Mouse (Mus musculus): ENCODE results near the gene Atf1. TPM values are rescaled to one million over a fixed set of nuclear protein-coding genes. Genes with fewer than 3 reads are reported as not detected.
A peak's percentile ranks its signal among the peaks of the same experiment; 100 is the strongest.
"Not testable (repeated sequence)": the region's sequence is repeated elsewhere in the genome, so short reads cannot be mapped to it uniquely, and the experiment has no call there.

Gene Atf1
- polyA plus RNA-seq, 1 experiment from 2014 or later: 13.2 TPM

GRCm38 (mm10) chr15:100290858-100291257, 63.2 kb downstream of the Atf1 start:
- Histone ChIP-seq H3K4me3 (replicated peaks; ENCODE audit: low read length) (no peak overlapping the region), H3K4me1 (replicated peaks; ENCODE audit: control insufficient read depth, insufficient read depth, low read length) (no peaks in the 10 kb centered on the region), H3K36me3 (replicated peaks; ENCODE audit: control insufficient read depth, insufficient read depth) (no peaks in the 10 kb centered on the region), H3K9me3 (ENCODE audit: control insufficient read depth, low read length) (no peaks in the 10 kb centered on the region), H3K4me2 (replicated peaks) (no peak overlapping the region), H3K9ac (no peak overlapping the region), H3K27me3 (ENCODE audit: control insufficient read depth, insufficient read depth, low read length) (no peaks in the 10 kb centered on the region), H3K27ac (no peak overlapping the region)
- WGBS: 63% methylated on average over 5 of the region's 5 CpGs
- no peak for DNase-seq (ENCODE audit: low spot score)
- ATAC-seq (ENCODE audit: low FRiP score): no peak

GRCm38 (mm10) chr15:100292326-100292725, 64.7 kb downstream of the Atf1 start:
- no peak overlapping the region for H3K4me3 ChIP-seq (replicated peaks; ENCODE audit: low read length)
- no peak overlapping the region for H3K27ac ChIP-seq
- no peak overlapping the region for H3K4me2 ChIP-seq (replicated peaks)
- ATAC-seq (ENCODE audit: low FRiP score) (no peak), DNase-seq (ENCODE audit: low spot score) (no peak)
- no peak overlapping the region for H3K9ac ChIP-seq
- H3K36me3 ChIP-seq (replicated peaks; ENCODE audit: control insufficient read depth, insufficient read depth): no peaks in the 10 kb centered on the region
- 60% methylated on average over 7 of the region's 7 CpGs for WGBS
- H3K27me3 ChIP-seq (ENCODE audit: control insufficient read depth, insufficient read depth, low read length): no peaks in the 10 kb centered on the region
- H3K9me3 ChIP-seq (ENCODE audit: control insufficient read depth, low read length): no peaks in the 10 kb centered on the region
- H3K4me1 ChIP-seq (replicated peaks; ENCODE audit: control insufficient read depth, insufficient read depth, low read length): no peaks in the 10 kb centered on the region

GRCm38 (mm10) chr15:100297856-100298255, 70.2 kb downstream of the Atf1 start:
- no peaks in the 10 kb centered on the region for H3K9me3 ChIP-seq (ENCODE audit: control insufficient read depth, low read length)
- no peak overlapping the region for H3K4me2 ChIP-seq (replicated peaks)
- no peaks in the 10 kb centered on the region for H3K4me1 ChIP-seq (replicated peaks; ENCODE audit: control insufficient read depth, insufficient read depth, low read length)
- H3K4me3 ChIP-seq (replicated peaks; ENCODE audit: low read length): no peak overlapping the region
- no peak for DNase-seq (ENCODE audit: low spot score)
- H3K36me3 ChIP-seq (replicated peaks; ENCODE audit: control insufficient read depth, insufficient read depth): no peaks in the 10 kb centered on the region
- no peak overlapping the region for H3K27ac ChIP-seq
- no peak overlapping the region for H3K9ac ChIP-seq
- ATAC-seq (ENCODE audit: low FRiP score): no peak
- no peaks in the 10 kb centered on the region for H3K27me3 ChIP-seq (ENCODE audit: control insufficient read depth, insufficient read depth, low read length)
- 95% methylated on average over 5 of the region's 5 CpGs for whole genome bisulfite sequencing

DNA sequence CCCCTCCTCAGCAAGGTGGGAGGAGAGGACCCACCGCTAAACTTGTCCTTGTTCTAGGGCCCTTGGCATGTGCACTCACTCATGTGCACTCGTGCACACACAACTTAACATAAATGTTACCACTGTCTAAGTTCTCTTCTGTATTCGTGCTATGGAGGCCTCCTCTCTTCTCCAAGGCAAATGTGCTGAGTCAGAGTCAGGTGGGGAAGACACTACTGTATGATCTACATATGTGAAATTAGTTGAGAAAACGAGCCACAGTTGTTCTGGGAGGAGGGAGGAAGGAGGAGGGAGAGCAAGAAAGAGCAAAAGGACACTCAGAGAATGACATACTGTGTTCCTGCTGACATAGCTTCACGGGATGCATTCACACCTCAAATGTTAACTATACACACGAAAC, 72.9 kb downstream of the Atf1 start:
- Histone ChIP-seq H3K9me3 (ENCODE audit: control insufficient read depth, low read length) (no peaks in the 10 kb centered on the region), H3K27ac (no peak overlapping the region), H3K4me2 (replicated peaks) (no peak overlapping the region), H3K4me3 (replicated peaks; ENCODE audit: low read length) (no peak overlapping the region), H3K27me3 (ENCODE audit: control insufficient read depth, insufficient read depth, low read length) (no peaks in the 10 kb centered on the region), H3K9ac (no peak overlapping the region), H3K36me3 (replicated peaks; ENCODE audit: control insufficient read depth, insufficient read depth) (no peaks in the 10 kb centered on the region), H3K4me1 (replicated peaks; ENCODE audit: control insufficient read depth, insufficient read depth, low read length) (peaks cover 4% of the 10 kb centered on the region; the same call in 1 of the 2 replicates)
- 86% methylated on average over 6 of the region's 6 CpGs for WGBS
- ATAC-seq (ENCODE audit: low FRiP score): no peak
- no peak for DNase-seq (ENCODE audit: low spot score)

- Histone ChIP-seq H3K27me3 (ENCODE audit: control insufficient read depth, insufficient read depth, low read length) (no peaks in the 10 kb centered on the region), H3K4me2 (replicated peaks) (no peak overlapping the region), H3K4me3 (replicated peaks; ENCODE audit: low read length) (no peak overlapping the region), H3K9ac (no peak overlapping the region), H3K36me3 (replicated peaks; ENCODE audit: control insufficient read depth, insufficient read depth) (no peaks in the 10 kb centered on the region), H3K4me1 (replicated peaks; ENCODE audit: control insufficient read depth, insufficient read depth, low read length) (peaks cover 5% of the 10 kb centered on the region; the same call in 1 of the 2 replicates), H3K9me3 (ENCODE audit: control insufficient read depth, low read length) (no peaks in the 10 kb centered on the region), H3K27ac (no peak overlapping the region)
- 59% methylated on average over 15 of the region's 15 CpGs for WGBS
- no peak for ATAC-seq (ENCODE audit: low FRiP score)
- no peak for DNase-seq (ENCODE audit: low spot score)
Measured at GRCm38 (mm10) chr15:100301556-100301955, 73.9 kb downstream of the Atf1 start.

GRCm38 (mm10) chr15:100303428-100304018, 75.9 kb downstream of the Atf1 start:
- 48% methylated on average over 8 of the region's 8 CpGs for WGBS
- Histone ChIP-seq H3K9ac (peak overlapping the region; percentile 83), H3K36me3 (replicated peaks; ENCODE audit: control insufficient read depth, insufficient read depth) (no peaks in the 10 kb centered on the region), H3K4me3 (replicated peaks; ENCODE audit: low read length) (peak overlapping the region; percentile 48), H3K4me2 (replicated peaks) (peak overlapping the region; percentile 82), H3K9me3 (ENCODE audit: control insufficient read depth, low read length) (no peaks in the 10 kb centered on the region), H3K27me3 (ENCODE audit: control insufficient read depth, insufficient read depth, low read length) (no peaks in the 10 kb centered on the region), H3K4me1 (replicated peaks; ENCODE audit: control insufficient read depth, insufficient read depth, low read length) (peaks cover 5% of the 10 kb centered on the region; the same call in 1 of the 2 replicates), H3K27ac (no peak overlapping the region)
- DNase-seq (ENCODE audit: low spot score) (peak; percentile 27), ATAC-seq (ENCODE audit: low FRiP score) (no peak)

DNA sequence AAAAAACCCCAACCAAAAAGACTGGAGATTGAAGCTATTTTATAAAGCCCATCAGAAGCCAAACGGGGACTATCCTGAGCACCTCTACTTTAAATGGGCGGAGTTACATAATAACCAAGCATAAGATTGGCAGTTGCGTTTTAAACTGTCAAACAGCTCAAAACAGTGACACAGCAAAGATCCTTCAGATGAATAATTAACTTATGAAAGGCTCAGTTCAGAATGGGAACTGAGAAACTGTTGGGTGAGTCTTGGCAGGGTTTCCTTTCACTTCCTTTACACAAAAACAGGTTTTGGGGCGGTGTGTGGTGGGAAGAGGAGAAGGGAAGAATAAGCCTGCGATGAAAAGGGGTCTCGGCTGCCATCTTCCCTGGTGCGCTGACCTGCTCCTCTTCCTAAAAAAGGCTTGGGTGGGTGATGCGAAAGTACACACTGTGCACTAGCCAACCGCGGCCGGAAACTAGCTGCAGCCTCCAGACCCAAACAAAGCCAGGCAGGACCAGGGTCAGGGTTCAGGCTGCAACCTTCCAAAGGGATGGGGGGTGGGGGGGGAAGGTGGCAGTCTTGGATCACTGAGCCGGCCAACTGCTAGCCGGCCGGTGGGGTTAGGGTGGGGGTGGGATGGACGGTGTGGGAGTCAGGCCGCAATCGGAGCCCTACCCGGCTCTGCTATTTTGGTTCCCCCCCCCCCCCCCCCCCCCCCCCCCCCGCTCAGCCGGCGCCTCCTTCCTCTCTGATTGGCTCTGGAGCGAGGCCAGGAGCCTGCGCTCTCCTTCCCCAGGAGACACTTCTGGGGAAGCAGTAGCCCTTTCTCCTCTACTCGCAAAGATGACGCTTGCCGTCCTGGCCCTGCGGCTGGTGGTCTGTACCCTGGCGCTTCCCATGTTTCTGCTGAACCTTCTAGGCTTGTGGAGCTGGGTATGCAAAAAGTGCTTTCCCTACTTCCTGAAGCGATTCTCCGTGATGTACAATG, 76.7 kb downstream of the Atf1 start, which contains the start of gene Mettl7a1:
Gene Mettl7a1, plus strand, starts transcription at position 122 of the 973 bp plus-strand sequence.
- peak; percentile 90 for ATAC-seq (ENCODE audit: low FRiP score)
- peak within 1 kb of the TSS; percentile 87 for H3K27ac ChIP-seq
- H3K4me3 ChIP-seq (replicated peaks; ENCODE audit: low read length): peak within 1 kb of the TSS; percentile 48

GRCm38 (mm10) chr15:100306201-100306600, 78.6 kb downstream of the Atf1 start:
- H3K27me3 ChIP-seq (ENCODE audit: control insufficient read depth, insufficient read depth, low read length): no peaks in the 10 kb centered on the region
- H3K9me3 ChIP-seq (ENCODE audit: control insufficient read depth, low read length): no peaks in the 10 kb centered on the region
- no peak overlapping the region for H3K4me3 ChIP-seq (replicated peaks; ENCODE audit: low read length)
- WGBS: 92% methylated on average over 2 of the region's 2 CpGs
- ATAC-seq (ENCODE audit: low FRiP score) (no peak), DNase-seq (ENCODE audit: low spot score) (no peak)
- no peak overlapping the region for H3K4me2 ChIP-seq (replicated peaks)
- H3K27ac ChIP-seq: no peak overlapping the region
- no peak overlapping the region for H3K9ac ChIP-seq
- peaks cover 5% of the 10 kb centered on the region; the same call in 1 of the 2 replicates for H3K4me1 ChIP-seq (replicated peaks; ENCODE audit: control insufficient read depth, insufficient read depth, low read length)
- no peaks in the 10 kb centered on the region for H3K36me3 ChIP-seq (replicated peaks; ENCODE audit: control insufficient read depth, insufficient read depth)

More for the DNA sequence above, 76.7 kb downstream of the Atf1 start, which contains the start of gene Mettl7a1:
- H3K36me3 ChIP-seq (replicated peaks; ENCODE audit: control insufficient read depth, insufficient read depth): no peaks in the 10 kb centered on the region
- WGBS: 1% methylated on average over 25 of the region's 30 CpGs
- no peaks in the 10 kb centered on the region for H3K9me3 ChIP-seq (ENCODE audit: control insufficient read depth, low read length)
- H3K27me3 ChIP-seq (ENCODE audit: control insufficient read depth, insufficient read depth, low read length): no peaks in the 10 kb centered on the region
- H3K4me2 ChIP-seq (replicated peaks): peak within 1 kb of the TSS; percentile 82
- peaks cover 5% of the 10 kb centered on the region; the same call in 1 of the 2 replicates for H3K4me1 ChIP-seq (replicated peaks; ENCODE audit: control insufficient read depth, insufficient read depth, low read length)
- peak; percentile 81 for DNase-seq (ENCODE audit: low spot score)
- peak within 1 kb of the TSS; percentile 83 for H3K9ac ChIP-seq

DNA sequence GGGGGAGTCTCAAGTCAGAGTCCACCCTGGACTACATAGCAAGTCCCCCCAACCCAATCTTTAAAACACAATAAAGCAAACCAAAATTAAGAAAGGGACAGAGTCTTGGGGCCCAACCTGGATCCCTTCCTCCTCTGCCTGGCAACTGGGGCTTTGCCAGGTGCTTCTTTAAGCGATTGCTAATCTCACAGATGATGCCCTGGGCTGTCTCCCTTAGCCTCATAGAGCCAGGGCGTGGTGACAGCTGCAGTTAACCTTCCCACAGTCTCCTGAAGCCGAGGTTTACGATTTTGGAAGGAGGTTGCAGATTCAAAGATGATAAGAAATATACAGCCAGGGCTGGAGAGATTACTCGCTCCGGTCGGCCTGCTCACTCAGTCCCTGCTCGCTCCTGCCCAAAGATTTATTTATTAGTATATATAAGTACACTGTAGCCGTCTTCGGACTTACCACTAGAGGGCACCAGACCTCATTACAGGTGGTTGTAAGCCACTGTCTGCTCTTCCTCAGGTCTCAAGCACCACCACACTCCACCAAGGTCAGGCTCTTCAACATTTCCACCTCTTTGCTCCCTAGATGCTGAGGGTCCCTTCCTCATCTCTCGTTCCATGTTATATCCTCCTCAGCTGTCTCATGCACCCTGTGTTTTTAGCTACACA, 79.9 kb downstream of the Atf1 start:
- 50% methylated on average over 10 of the region's 11 CpGs for WGBS
- H3K27ac ChIP-seq; H3K9ac ChIP-seq; H3K9me3 ChIP-seq (ENCODE audit: control insufficient read depth, low read length); H3K4me2 ChIP-seq (replicated peaks); H3K4me3 ChIP-seq (replicated peaks; ENCODE audit: low read length); H3K27me3 ChIP-seq (ENCODE audit: control insufficient read depth, insufficient read depth, low read length); ATAC-seq (ENCODE audit: low FRiP score); H3K4me1 ChIP-seq (replicated peaks; ENCODE audit: control insufficient read depth, insufficient read depth, low read length); H3K36me3 ChIP-seq (replicated peaks; ENCODE audit: control insufficient read depth, insufficient read depth): not testable (repeated sequence)
- peak; percentile 38 for DNase-seq (ENCODE audit: low spot score)

Data from hindbrain, embryonic 14.5 days (tissue).